Mouse (Mus musculus) hindbrain, embryonic 11.5 days (tissue): ENCODE data around the gene Ssh3. TPM values are rescaled to one million over a fixed set of nuclear protein-coding genes. Genes with fewer than 3 reads are reported as not detected.
A peak's percentile ranks its signal among the peaks of the same experiment; 100 is the strongest.

Experiments used
- ATAC-seq: fragments of 200-750 bp; cut with Nextera tagmentation; 2 replicates; pipeline ENCODE4 v1.8.0; 2017; ENCODE audit warnings: mild to moderate bottlenecking, moderate TSS enrichment, moderate library complexity; ENCODE audit not compliant: low FRiP score
- DNase-seq: peaks from one replicate; pipeline ENCODE4 v3.0.0-alpha.2; 2015; ENCODE audit warnings: low spot score
- H3K27ac ChIP-seq: fragments of 300-500 bp; sonication (generic); 2 replicates; pipeline ENCODE4 v1.5.1; 2014; ENCODE audit warnings: mild to moderate bottlenecking, low read depth, low read length
- H3K27me3 ChIP-seq: fragments of 300-500 bp; sonication (generic); 2 replicates; pipeline ENCODE4 v1.6.1; 2014; ENCODE audit warnings: mild to moderate bottlenecking, low read length, moderate library complexity, mixed read lengths; ENCODE audit not compliant: control insufficient read depth, insufficient read depth
- H3K36me3 ChIP-seq: fragments of 300-500 bp; sonication (generic); 2 replicates; pipeline ENCODE4 v1.6.1; 2014; ENCODE audit warnings: mild to moderate bottlenecking, low read length, moderate library complexity, mixed read lengths; ENCODE audit not compliant: control insufficient read depth, insufficient read depth
- H3K4me1 ChIP-seq: fragments of 300-500 bp; sonication (generic); replicated peaks from 2 replicates; pipeline ENCODE4 v1.6.1; 2014; ENCODE audit warnings: low read length, mixed read lengths; ENCODE audit not compliant: control insufficient read depth, insufficient read depth
- H3K4me2 ChIP-seq: fragments of 300-500 bp; sonication (generic); replicated peaks from 2 replicates; pipeline ENCODE4 v1.6.1; 2014; ENCODE audit warnings: mild to moderate bottlenecking, low read depth, low read length
- H3K4me3 ChIP-seq: fragments of 300-500 bp; sonication (generic); 2 replicates; pipeline ENCODE4 v1.5.1; 2014; ENCODE audit warnings: low read depth, low read length
- H3K9ac ChIP-seq: fragments of 300-500 bp; sonication (generic); 2 replicates; pipeline ENCODE4 v1.6.1; 2014; ENCODE audit warnings: low read depth, low read length
- H3K9me3 ChIP-seq: fragments of 300-500 bp; sonication (generic); 2 replicates; pipeline ENCODE4 v1.6.1; 2016; ENCODE audit warnings: low read length; ENCODE audit not compliant: control insufficient read depth
- WGBS: fragments of 180-500 bp; shearing (Covaris S2); extraction: QIAGEN DNeasy Blood & Tissue Kit; methylation state at CpG from one replicate; pipeline ENCODE4 v1.1.7; 2014; 5-methylcytosine and 5-hydroxymethylcytosine counted together
- polyA plus RNA-seq: library from polyadenylated mRNA; unstranded; fragments of >200 nt; fragmentation: Nextera tagmentation; extraction: Ambion mirVana; gene quantifications from 2 replicates; pipeline ENCODE4 v1.2.1, GENCODE M21; 2014

Ssh3 gene
- polyA plus RNA-seq, 1 experiment from 2014 or later: 2.8 TPM

GRCm38 (mm10) chr19:4227894-4228678 is 40.9 kb downstream of the Ssh3 start:
- Histone ChIP-seq H3K4me3 (no peak overlapping the region), H3K4me1 (peaks cover 6% of the 10 kb centered on the region; the same call in 1 of the 2 replicates), H3K27ac (no peak overlapping the region), H3K4me2 (no peak overlapping the region), H3K36me3 (no peaks in the 10 kb centered on the region), H3K9me3 (no peaks in the 10 kb centered on the region), H3K9ac (no peak overlapping the region), H3K27me3 (no peaks in the 10 kb centered on the region)
- DNase-seq: peak; percentile 85
- 19% methylated on average over 8 of the region's 8 CpGs for WGBS
- ATAC-seq: no peak

- ATAC-seq: no peak
- Histone ChIP-seq H3K9ac (no peak overlapping the region), H3K27me3 (no peaks in the 10 kb centered on the region), H3K4me3 (no peak overlapping the region), H3K4me2 (no peak overlapping the region), H3K4me1 (peaks cover 5% of the 10 kb centered on the region; the same call in 1 of the 2 replicates), H3K9me3 (no peaks in the 10 kb centered on the region), H3K27ac (no peak overlapping the region), H3K36me3 (no peaks in the 10 kb centered on the region)
- WGBS: 73% methylated on average over 5 of the region's 5 CpGs
- no peak for DNase-seq
These were observed 41.5 kb downstream of the Ssh3 start for GRCm38 (mm10) chr19:4227446-4227845.

- Histone ChIP-seq H3K27ac (no peak overlapping the region), H3K9ac (no peak overlapping the region), H3K27me3 (no peaks in the 10 kb centered on the region), H3K36me3 (no peaks in the 10 kb centered on the region), H3K4me1 (peaks cover 2% of the 10 kb centered on the region; the same call in 1 of the 2 replicates), H3K4me3 (no peak overlapping the region), H3K4me2 (no peak overlapping the region), H3K9me3 (no peaks in the 10 kb centered on the region)
- DNase-seq (no peak), ATAC-seq (no peak)
- 90% methylated on average over 7 of the region's 7 CpGs for WGBS
These were observed 42.2 kb downstream of the Ssh3 start for GRCm38 (mm10) chr19:4226779-4227178.

- no peak overlapping the region for H3K4me2 ChIP-seq
- H3K9ac ChIP-seq: no peak overlapping the region
- DNase-seq (no peak), ATAC-seq (no peak)
- no peaks in the 10 kb centered on the region; the same call in none of the 2 replicates for H3K27me3 ChIP-seq
- H3K4me3 ChIP-seq: no peak overlapping the region
- H3K36me3 ChIP-seq: no peaks in the 10 kb centered on the region
- H3K9me3 ChIP-seq: no peaks in the 10 kb centered on the region
- no peaks in the 10 kb centered on the region for H3K4me1 ChIP-seq
- H3K27ac ChIP-seq: no peak overlapping the region
- WGBS: 78% methylated on average over 11 of the region's 11 CpGs
These were observed 46.8 kb downstream of the Ssh3 start for GRCm38 (mm10) chr19:4222165-4222564.

- no peaks in the 10 kb centered on the region for H3K9me3 ChIP-seq
- H3K9ac ChIP-seq: 0 out of 2 replicates have a peak overlapping the region, but pooled peaks have one; percentile 11
- no peak overlapping the region for H3K4me3 ChIP-seq
- H3K4me1 ChIP-seq: no peaks in the 10 kb centered on the region
- 48% methylated on average over 14 of the region's 14 CpGs for WGBS
- DNase-seq (no peak), ATAC-seq (no peak)
- peaks cover 8% of the 10 kb centered on the region for H3K27me3 ChIP-seq
- H3K4me2 ChIP-seq: no peak overlapping the region
- H3K36me3 ChIP-seq: no peaks in the 10 kb centered on the region
- H3K27ac ChIP-seq: no peak overlapping the region
These were observed 47.8 kb downstream of the Ssh3 start for GRCm38 (mm10) chr19:4220957-4221743.

GRCm38 (mm10) chr19:4220416-4220815 is 48.6 kb downstream of the Ssh3 start:
- Histone ChIP-seq H3K36me3 (no peaks in the 10 kb centered on the region), H3K27me3 (peaks cover 12% of the 10 kb centered on the region), H3K9me3 (no peaks in the 10 kb centered on the region), H3K9ac (no peak overlapping the region), H3K4me3 (no peak overlapping the region), H3K27ac (no peak overlapping the region), H3K4me2 (no peak overlapping the region), H3K4me1 (peaks cover 1% of the 10 kb centered on the region; the same call in 1 of the 2 replicates)
- WGBS: 71% methylated on average over 4 of the region's 4 CpGs
- ATAC-seq (no peak), DNase-seq (no peak)

GRCm38 (mm10) chr19:4219943-4220342 is 49.0 kb downstream of the Ssh3 start:
- H3K4me2 ChIP-seq: no peak overlapping the region
- no peak overlapping the region for H3K4me3 ChIP-seq
- DNase-seq (no peak), ATAC-seq (no peak)
- WGBS: 82% methylated on average over 6 of the region's 6 CpGs
- H3K9ac ChIP-seq: no peak overlapping the region
- no peaks in the 10 kb centered on the region for H3K9me3 ChIP-seq
- peaks cover 16% of the 10 kb centered on the region for H3K27me3 ChIP-seq
- no peaks in the 10 kb centered on the region for H3K36me3 ChIP-seq
- H3K27ac ChIP-seq: no peak overlapping the region
- H3K4me1 ChIP-seq: peaks cover 3% of the 10 kb centered on the region; the same call in 1 of the 2 replicates

- H3K4me1 ChIP-seq: peaks cover 9% of the 10 kb centered on the region
- no peak overlapping the region for H3K27ac ChIP-seq
- no peak overlapping the region for H3K9ac ChIP-seq
- 89% methylated on average over 1 of the region's 1 CpGs for WGBS
- H3K9me3 ChIP-seq: no peaks in the 10 kb centered on the region
- DNase-seq (no peak), ATAC-seq (no peak)
- H3K4me2 ChIP-seq: no peak overlapping the region
- H3K36me3 ChIP-seq: no peaks in the 10 kb centered on the region
- no peak overlapping the region for H3K4me3 ChIP-seq
- H3K27me3 ChIP-seq: peaks cover 27% of the 10 kb centered on the region
These were observed 50.2 kb downstream of the Ssh3 start for GRCm38 (mm10) chr19:4218784-4219183.
